Mouse (Mus musculus): ENCODE measurements around the gene Lhx2. TPM values are rescaled to one million over a fixed set of nuclear protein-coding genes. Genes with fewer than 3 reads are reported as not detected.
A peak's percentile ranks its signal among the peaks of the same experiment; 100 is the strongest.

Gene Lhx2
- polyA plus RNA-seq, 1 experiment from 2014 or later, result 108 TPM

DNA sequence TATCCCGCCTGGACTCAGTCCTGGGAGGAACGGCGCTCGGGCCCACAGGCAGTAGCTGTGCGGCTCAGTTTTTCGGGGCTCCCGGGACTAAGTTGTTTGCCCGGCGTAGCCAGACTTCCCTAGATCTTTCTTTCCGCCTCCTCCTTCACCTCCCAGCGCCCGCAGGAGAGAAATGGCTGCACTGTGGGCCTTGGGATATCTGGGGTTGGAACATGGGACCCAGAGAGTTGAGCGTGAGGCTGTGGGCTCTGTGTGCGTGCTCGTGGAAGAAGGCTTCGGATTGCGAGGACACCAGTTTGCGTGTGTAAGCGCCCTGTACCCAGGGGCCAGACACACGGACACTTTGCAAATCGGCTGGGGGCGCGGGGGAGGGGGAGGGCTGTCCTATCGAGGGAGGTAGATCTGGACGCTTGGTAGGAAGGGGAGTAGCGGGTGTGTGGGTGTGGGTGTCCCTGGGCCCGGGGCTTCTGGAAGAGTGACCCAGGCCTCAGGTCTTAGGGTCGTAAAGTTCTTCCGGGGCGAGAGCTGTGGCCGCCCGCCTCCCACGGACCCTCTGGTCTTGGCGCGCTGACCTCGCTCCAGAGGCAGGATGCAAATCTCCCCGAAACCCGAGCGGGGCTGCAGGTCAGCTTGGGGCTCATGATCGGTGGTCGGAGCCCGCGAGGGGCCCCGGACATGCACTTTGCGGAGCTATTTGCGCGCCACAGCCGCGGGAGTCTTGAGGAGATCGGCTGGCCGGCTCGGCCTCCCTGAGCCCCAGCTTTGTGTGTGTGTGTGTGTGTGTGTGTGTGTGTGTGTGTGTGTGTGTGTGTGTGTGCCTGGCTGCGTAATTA, 17.6 kb downstream of the Lhx2 start:
- Histone ChIP-seq H3K9me3 (no peaks in the 10 kb centered on the region), H3K27me3 (ENCODE audit: poor library complexity, severe bottlenecking) (peaks cover 100% of the 10 kb centered on the region), H3K4me3 (peak overlapping the region; percentile 68), H3K4me1 (peaks cover 74% of the 10 kb centered on the region), H3K36me3 (replicated peaks) (peaks cover 87% of the 10 kb centered on the region), H3K27ac (peak overlapping the region; percentile 96)
- peak; percentile 62 for DNase-seq (ENCODE audit: extremely low spot score, low spot score)
- WGBS, result under 1% methylated on average over 53 of the region's 53 CpGs

DNA sequence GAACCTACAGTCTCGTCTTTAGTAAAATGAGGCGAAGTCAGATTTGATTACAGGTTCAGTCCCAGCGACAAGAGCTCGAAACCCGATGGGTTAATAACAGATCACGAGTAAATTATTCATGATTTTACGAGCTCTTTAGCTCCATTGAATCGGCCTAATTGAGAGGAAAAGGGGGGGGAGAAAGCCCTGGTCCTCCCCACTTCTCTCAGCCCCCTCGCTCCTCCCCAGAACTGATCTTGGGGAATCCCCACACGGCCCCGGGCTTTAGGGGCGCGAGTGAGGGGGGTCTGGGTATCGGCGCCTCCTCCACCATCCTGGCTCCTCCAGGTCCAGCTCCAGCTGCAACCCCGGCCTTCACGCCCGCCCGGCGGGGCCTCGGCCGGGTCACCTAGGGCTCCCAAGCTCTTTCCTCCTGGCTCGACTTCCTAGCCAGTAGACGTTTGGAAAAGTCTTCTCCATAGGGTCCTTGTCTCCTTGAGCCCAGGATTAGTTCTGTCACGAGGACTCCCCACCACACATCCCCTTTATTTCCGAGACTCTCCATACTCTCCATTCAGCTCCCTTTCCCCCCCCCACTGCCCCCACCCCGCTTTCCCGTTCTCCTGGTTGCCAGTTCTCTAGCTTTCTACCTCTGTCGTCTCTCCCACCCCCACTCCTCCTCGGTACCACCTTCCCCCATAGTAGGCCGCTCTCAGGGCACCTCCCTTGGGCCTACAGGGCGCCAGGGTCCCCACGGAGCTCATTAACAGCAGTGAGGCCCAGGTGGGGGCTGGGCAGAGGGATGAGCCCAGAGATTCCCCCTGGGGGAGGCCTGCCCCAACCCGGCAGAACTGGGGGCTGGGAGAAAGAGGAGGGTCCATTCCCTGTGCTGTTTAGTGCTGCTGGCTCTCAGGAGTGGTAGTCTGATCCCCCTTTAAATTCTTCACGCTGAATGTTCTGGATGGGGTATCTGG, 18.5 kb downstream of the Lhx2 start:
- Histone ChIP-seq H3K4me3 (peak overlapping the region; percentile 68), H3K36me3 (replicated peaks) (peaks cover 95% of the 10 kb centered on the region), H3K9me3 (no peaks in the 10 kb centered on the region), H3K27ac (peak overlapping the region; percentile 96), H3K4me1 (peaks cover 69% of the 10 kb centered on the region), H3K27me3 (ENCODE audit: poor library complexity, severe bottlenecking) (peaks cover 100% of the 10 kb centered on the region)
- no peak for DNase-seq (ENCODE audit: extremely low spot score, low spot score)
- WGBS, result 1% methylated on average over 35 of the region's 35 CpGs

DNA sequence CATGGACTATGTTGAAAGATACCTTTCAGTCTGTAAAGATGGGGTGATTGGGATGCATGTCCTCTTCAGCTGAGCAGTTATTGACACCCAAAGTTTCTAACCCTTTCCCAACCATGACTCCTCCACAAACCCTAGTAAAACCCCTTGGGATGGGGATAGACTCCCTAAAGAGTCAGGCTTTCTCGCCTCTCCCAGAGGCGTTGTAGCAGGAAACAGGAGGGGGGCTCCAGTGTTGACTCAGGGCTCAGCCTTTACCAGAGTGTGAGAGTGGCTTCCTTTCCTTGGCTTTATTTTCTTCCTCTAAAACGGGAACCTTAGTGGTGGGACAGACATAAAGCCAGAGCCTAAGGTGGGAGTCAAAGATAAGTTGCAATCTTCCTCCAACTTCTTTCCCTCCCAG, 19.5 kb downstream of the Lhx2 start:
- peak overlapping the region; percentile 96 for H3K27ac ChIP-seq
- peak overlapping the region; percentile 68 for H3K4me3 ChIP-seq
- no peak for DNase-seq (ENCODE audit: extremely low spot score, low spot score)
- WGBS, result 5% methylated on average over 3 of the region's 3 CpGs
- H3K9me3 ChIP-seq, result no peaks in the 10 kb centered on the region
- H3K36me3 ChIP-seq (replicated peaks), result peaks cover 95% of the 10 kb centered on the region
- peaks cover 74% of the 10 kb centered on the region for H3K4me1 ChIP-seq
- H3K27me3 ChIP-seq (ENCODE audit: poor library complexity, severe bottlenecking), result peaks cover 100% of the 10 kb centered on the region

DNA sequence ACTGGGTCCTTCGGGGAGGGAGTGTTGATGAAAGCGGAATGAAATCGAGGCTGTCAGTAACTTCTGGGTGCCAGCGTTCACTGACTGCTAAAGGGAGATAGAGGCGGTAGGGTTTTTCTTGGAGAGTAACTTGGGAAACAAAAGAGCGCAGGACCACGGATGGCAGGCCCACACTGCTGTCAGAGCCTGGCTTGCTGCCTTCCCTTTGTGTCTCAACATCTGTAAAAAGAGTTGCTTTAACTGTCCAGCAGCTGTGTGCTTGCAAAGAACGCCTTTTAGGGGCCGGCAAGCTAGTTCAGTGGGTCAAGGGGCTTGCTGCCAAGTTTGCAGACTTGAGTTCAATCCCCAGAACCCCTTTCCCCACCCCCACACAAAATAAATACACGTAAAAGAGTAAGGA, 20.1 kb downstream of the Lhx2 start:
- Histone ChIP-seq H3K36me3 (replicated peaks) (peaks cover 95% of the 10 kb centered on the region), H3K9me3 (no peaks in the 10 kb centered on the region), H3K4me1 (peaks cover 78% of the 10 kb centered on the region), H3K4me3 (peak overlapping the region; percentile 68), H3K27ac (peak overlapping the region; percentile 96), H3K27me3 (ENCODE audit: poor library complexity, severe bottlenecking) (peaks cover 100% of the 10 kb centered on the region)
- no peak for DNase-seq (ENCODE audit: extremely low spot score, low spot score)
- WGBS, result 6% methylated on average over 10 of the region's 10 CpGs

DNA sequence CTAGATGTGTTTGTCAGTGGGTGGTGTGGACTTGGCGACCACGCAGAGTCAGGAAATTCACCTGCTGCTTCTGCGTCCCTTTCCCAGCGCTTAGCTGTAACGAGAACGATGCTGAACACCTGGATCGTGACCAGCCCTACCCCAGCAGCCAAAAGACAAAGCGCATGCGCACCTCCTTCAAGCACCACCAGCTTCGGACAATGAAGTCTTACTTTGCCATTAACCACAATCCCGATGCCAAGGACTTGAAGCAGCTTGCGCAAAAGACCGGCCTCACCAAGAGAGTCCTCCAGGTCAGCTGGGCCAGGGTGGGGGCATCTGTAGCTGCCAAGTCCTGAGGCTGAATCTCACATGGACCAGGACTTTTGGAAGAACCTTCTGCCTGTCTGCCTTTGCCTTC, 20.7 kb downstream of the Lhx2 start:
- Histone ChIP-seq H3K4me1 (peaks cover 75% of the 10 kb centered on the region), H3K4me3 (peak overlapping the region; percentile 68), H3K36me3 (replicated peaks) (peaks cover 95% of the 10 kb centered on the region), H3K9me3 (no peaks in the 10 kb centered on the region), H3K27ac (peak overlapping the region; percentile 96), H3K27me3 (ENCODE audit: poor library complexity, severe bottlenecking) (peaks cover 96% of the 10 kb centered on the region)
- no peak for DNase-seq (ENCODE audit: extremely low spot score, low spot score)
- WGBS, result 17% methylated on average over 13 of the region's 13 CpGs

DNA sequence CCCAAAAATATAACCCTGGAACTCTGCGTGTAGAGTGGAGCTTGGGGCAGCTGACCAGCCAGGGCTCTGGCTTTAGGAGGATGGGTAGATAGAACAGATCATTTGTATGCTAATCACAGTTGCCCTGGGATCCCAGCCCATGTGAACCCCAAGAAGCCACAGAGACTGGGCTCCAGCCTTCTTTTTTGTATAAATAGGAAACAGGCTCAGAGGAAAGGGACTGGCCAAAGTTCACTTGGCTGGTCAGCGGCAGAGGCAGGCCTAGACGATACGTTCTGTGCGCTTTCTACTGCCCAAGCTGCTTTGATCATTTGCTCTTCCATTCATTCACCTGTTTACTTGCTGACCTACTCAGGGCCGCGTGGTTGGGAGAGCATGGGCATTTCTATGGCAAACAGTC, 27.1 kb downstream of the Lhx2 start:
- H3K27ac ChIP-seq, result no peak overlapping the region
- 71% methylated on average over 7 of the region's 7 CpGs for WGBS
- H3K9me3 ChIP-seq, result no peaks in the 10 kb centered on the region
- peaks cover 50% of the 10 kb centered on the region for H3K4me1 ChIP-seq
- no peak overlapping the region for H3K4me3 ChIP-seq
- DNase-seq (ENCODE audit: extremely low spot score, low spot score), result peak; percentile 14
- H3K36me3 ChIP-seq (replicated peaks), result peaks cover 99% of the 10 kb centered on the region
- peaks cover 90% of the 10 kb centered on the region for H3K27me3 ChIP-seq (ENCODE audit: poor library complexity, severe bottlenecking)

DNA sequence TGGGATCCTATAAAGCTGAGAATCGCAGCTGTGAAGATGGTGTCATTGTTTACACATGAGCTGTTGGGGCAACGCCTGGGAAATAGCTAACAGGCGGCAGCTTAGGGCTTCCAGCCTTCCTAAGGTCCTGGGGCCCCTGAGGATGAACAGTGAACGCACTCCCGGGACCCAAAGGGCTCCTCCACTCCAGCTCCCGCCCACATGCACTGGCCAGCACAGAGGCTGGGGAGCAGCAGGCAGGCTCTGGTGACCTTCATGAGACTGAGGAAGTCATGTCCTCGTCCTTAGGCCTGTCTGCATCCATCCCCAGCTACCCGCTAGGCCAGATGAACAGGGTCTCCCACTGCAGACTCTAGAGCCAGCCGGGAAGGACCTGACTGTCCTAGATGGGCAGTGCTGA, 27.9 kb downstream of the Lhx2 start:
- 40% methylated on average over 9 of the region's 9 CpGs for WGBS
- H3K36me3 ChIP-seq (replicated peaks), result peaks cover 91% of the 10 kb centered on the region
- H3K4me1 ChIP-seq, result peaks cover 45% of the 10 kb centered on the region
- no peaks in the 10 kb centered on the region for H3K9me3 ChIP-seq
- DNase-seq (ENCODE audit: extremely low spot score, low spot score), result peak; percentile 26
- H3K4me3 ChIP-seq, result no peak overlapping the region
- H3K27me3 ChIP-seq (ENCODE audit: poor library complexity, severe bottlenecking), result peaks cover 88% of the 10 kb centered on the region
- peak overlapping the region; percentile 67 for H3K27ac ChIP-seq

DNA sequence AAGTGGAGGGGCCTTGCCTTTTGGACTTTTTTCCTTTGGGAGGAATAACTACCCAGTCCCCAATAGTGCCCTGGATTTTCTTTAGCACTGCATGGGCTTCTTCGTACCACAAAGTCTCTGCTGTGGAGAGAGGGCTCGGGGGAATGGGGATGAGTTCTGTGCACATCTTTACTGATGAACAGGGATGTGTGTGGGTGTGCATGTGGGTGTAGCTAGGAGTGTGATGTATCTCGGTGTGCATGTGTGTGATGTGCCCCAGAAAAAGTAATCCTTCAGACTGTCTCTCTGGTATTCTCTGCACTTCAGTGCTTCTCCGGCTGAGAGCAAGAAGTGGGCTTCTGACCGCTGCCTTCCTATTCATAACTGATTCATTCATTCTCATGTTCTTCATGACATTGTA, 28.8 kb downstream of the Lhx2 start:
- Histone ChIP-seq H3K4me3 (no peak overlapping the region), H3K27ac (0 out of 2 replicates have a peak overlapping the region, but pooled peaks have one; percentile 67), H3K9me3 (no peaks in the 10 kb centered on the region), H3K27me3 (ENCODE audit: poor library complexity, severe bottlenecking) (peaks cover 88% of the 10 kb centered on the region), H3K36me3 (replicated peaks) (peaks cover 83% of the 10 kb centered on the region), H3K4me1 (peaks cover 49% of the 10 kb centered on the region)
- no peak for DNase-seq (ENCODE audit: extremely low spot score, low spot score)
- WGBS, result 78% methylated on average over 5 of the region's 5 CpGs

DNA sequence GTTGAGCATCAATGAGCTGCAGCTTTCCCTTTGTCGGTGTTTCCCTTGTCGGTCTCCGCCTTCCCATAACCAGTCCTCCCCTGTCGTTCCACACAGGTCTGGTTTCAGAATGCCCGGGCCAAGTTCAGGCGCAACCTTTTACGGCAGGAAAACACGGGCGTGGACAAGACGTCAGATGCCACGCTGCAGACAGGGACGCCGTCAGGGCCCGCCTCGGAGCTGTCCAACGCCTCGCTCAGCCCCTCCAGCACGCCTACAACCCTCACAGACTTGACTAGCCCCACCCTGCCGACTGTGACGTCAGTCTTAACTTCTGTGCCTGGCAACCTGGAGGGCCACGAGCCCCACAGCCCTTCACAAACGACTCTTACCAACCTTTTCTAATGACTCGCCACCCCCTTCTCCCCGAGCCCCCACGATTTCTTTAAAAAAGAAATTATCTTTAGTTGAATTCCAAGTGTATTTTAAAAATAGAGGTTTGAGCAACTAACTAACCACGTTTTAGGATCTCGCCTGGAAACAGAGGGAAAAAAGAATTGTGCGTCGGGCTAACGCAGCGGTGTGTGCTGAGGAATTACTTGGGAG, 29.8 kb downstream of the Lhx2 start:
- H3K27ac ChIP-seq, result no peak overlapping the region

DNA sequence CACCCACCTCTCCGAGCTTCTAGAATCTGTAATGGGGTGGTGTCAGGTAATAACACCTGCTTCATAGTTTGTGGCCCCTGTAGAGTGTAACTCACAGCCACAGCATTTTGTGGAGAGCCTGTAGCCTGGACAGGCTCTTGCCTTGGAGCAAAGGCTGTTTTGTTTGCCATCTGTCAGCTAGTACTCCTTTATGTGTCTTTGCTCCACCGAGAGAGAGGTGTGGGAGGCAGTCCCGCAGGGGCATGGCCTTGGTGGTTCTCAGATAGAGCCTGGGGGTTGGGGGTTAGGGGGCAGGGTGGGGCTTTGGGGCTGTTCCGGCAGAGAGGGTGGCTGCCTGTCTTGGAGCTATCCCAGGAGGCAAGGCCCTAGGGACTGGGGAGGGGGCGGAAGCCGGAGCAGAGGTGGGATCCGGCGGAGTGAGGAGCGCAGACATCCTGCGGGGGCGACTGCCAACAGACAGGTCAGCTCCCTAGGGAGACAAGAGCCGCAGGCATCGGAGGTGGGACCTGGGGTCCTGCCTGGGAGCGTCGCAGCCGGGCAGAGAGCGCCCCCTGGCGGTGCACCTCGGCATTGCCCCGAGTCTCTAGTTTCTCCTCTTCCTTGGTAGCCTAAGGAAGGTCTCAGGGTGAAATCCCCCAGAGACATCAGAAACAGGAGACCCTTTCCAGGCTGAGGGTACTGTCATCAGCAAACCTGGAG, 36.7 kb downstream of the Lhx2 start:
- peaks cover 5% of the 10 kb centered on the region for H3K36me3 ChIP-seq (replicated peaks)
- DNase-seq (ENCODE audit: extremely low spot score, low spot score), result peak; percentile 79
- peak overlapping the region; percentile 44 for H3K4me3 ChIP-seq
- H3K9me3 ChIP-seq, result no peaks in the 10 kb centered on the region
- H3K27me3 ChIP-seq (ENCODE audit: poor library complexity, severe bottlenecking), result peaks cover 97% of the 10 kb centered on the region
- peak overlapping the region; percentile 82 for H3K27ac ChIP-seq
- WGBS, result 4% methylated on average over 20 of the region's 20 CpGs
- H3K4me1 ChIP-seq, result peaks cover 38% of the 10 kb centered on the region

More for the DNA sequence above, 29.8 kb downstream of the Lhx2 start:
- no peak for DNase-seq (ENCODE audit: extremely low spot score, low spot score)
- Histone ChIP-seq H3K9me3 (no peaks in the 10 kb centered on the region), H3K36me3 (replicated peaks) (peaks cover 73% of the 10 kb centered on the region), H3K4me1 (peaks cover 41% of the 10 kb centered on the region), H3K4me3 (peak overlapping the region; percentile 29; the same call in 1 of the 2 replicates), H3K27me3 (ENCODE audit: poor library complexity, severe bottlenecking) (peaks cover 88% of the 10 kb centered on the region)
- 34% methylated on average over 31 of the region's 31 CpGs for WGBS

DNA sequence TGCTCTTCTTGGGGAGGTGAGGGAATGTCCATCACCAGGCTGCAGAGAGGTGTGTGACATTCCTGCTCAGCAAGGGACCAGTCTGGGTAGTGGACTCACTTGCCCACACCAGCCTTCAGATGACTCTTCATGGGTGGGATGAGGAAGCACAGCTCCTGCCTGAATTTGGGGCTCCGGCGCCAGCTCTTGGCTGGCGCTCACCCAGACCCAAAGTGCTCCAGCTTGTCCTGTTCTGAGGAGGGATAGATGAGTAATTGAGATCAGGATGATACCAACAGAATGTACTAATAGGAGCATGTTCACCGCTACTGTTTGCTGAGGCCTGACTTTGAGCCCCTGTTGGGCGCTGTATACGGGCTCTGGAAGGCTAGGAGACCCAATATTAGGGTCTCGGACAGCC, 38.2 kb downstream of the Lhx2 start:
- Histone ChIP-seq H3K9me3 (no peaks in the 10 kb centered on the region), H3K27me3 (ENCODE audit: poor library complexity, severe bottlenecking) (peaks cover 89% of the 10 kb centered on the region), H3K4me1 (peaks cover 35% of the 10 kb centered on the region), H3K36me3 (replicated peaks) (no peaks in the 10 kb centered on the region), H3K4me3 (no peak overlapping the region), H3K27ac (peak overlapping the region; percentile 26; the same call in 1 of the 2 replicates)
- no peak for DNase-seq (ENCODE audit: extremely low spot score, low spot score)
- 76% methylated on average over 7 of the region's 7 CpGs for WGBS

DNA sequence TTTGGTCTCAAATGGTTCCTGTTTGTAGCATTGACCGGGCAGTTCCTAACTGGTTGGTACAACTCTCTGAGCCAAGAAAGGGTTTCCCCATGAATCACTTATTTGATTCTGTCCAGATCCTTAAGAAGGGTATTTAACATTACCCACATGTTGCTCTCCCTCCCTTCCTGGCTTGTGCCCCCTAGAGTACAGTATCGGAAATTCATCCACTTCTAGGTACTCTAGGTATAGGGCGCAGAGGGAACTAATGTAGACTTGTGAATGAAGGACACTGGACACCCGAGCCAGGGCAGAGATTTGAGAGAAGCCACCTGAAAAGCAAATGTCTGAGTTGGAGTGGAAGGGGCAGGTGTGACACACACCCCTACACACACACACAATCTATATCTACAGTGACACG, 39.3 kb downstream of the Lhx2 start:
- H3K27me3 ChIP-seq (ENCODE audit: poor library complexity, severe bottlenecking), result peaks cover 78% of the 10 kb centered on the region

More for the DNA sequence above, 39.3 kb downstream of the Lhx2 start:
- DNase-seq (ENCODE audit: extremely low spot score, low spot score), result no peak
- H3K9me3 ChIP-seq, result no peaks in the 10 kb centered on the region
- H3K27ac ChIP-seq, result no peak overlapping the region
- WGBS, result 28% methylated on average over 5 of the region's 5 CpGs
- no peak overlapping the region for H3K4me3 ChIP-seq
- peaks cover 34% of the 10 kb centered on the region for H3K4me1 ChIP-seq
- no peaks in the 10 kb centered on the region for H3K36me3 ChIP-seq (replicated peaks)

Data from forebrain, embryonic 10.5 days (tissue).